Mouse (Mus musculus) neural tube, embryonic 14.5 days (tissue): ENCODE results near the gene Inka1. TPM values are rescaled to one million over a fixed set of nuclear protein-coding genes. Genes with fewer than 3 reads are reported as not detected.
A peak's percentile ranks its signal among the peaks of the same experiment; 100 is the strongest.

Source experiments
- ATAC-seq: fragments of 200-750 bp; cut with Nextera tagmentation; 2 replicates; pipeline ENCODE4 v1.8.0; 2017; ENCODE audit warnings: low read depth, mild to moderate bottlenecking, moderate TSS enrichment, moderate library complexity
- H3K27ac ChIP-seq: fragments of 300-500 bp; sonication (generic); 2 replicates; pipeline ENCODE4 v1.5.1; 2014; ENCODE audit warnings: low read depth, mild to moderate bottlenecking, control low read depth, low read length, moderate library complexity, mixed read lengths
- H3K27me3 ChIP-seq: fragments of 300-500 bp; sonication (generic); 2 replicates; pipeline ENCODE4 v1.6.1; 2014; ENCODE audit warnings: low read length; ENCODE audit not compliant: control insufficient read depth, insufficient read depth
- H3K36me3 ChIP-seq: fragments of 300-500 bp; sonication (generic); 2 replicates; pipeline ENCODE4 v1.6.1; 2014; ENCODE audit warnings: low read length, mixed read lengths; ENCODE audit not compliant: control insufficient read depth, insufficient read depth
- H3K4me1 ChIP-seq: fragments of 300-500 bp; sonication (generic); 2 replicates; pipeline ENCODE4 v1.6.1; 2014; ENCODE audit warnings: low read length; ENCODE audit not compliant: control insufficient read depth, insufficient read depth
- H3K4me2 ChIP-seq: fragments of 300-500 bp; sonication (generic); 2 replicates; pipeline ENCODE4 v1.6.1; 2014; ENCODE audit warnings: mild to moderate bottlenecking, low read depth, low read length, control low read depth
- H3K4me3 ChIP-seq: fragments of 300-500 bp; sonication (generic); 2 replicates; pipeline ENCODE4 v1.5.1; 2014; ENCODE audit warnings: low read depth, low read length, control low read depth, mixed read lengths
- H3K9ac ChIP-seq: fragments of 300-500 bp; sonication (generic); replicated peaks from 2 replicates; pipeline ENCODE4 v1.6.1; 2014; ENCODE audit warnings: low read depth, mild to moderate bottlenecking, control low read depth, low read length, mixed read lengths
- H3K9me3 ChIP-seq: fragments of 300-500 bp; sonication (generic); 2 replicates; pipeline ENCODE4 v1.6.1; 2016; ENCODE audit warnings: low read length; ENCODE audit not compliant: control insufficient read depth
- WGBS: fragments of 180-500 bp; shearing (Covaris S2); extraction: QIAGEN DNeasy Blood & Tissue Kit; methylation state at CpG from one replicate; pipeline ENCODE4 v1.1.7; 2014; 5-methylcytosine and 5-hydroxymethylcytosine counted together
- polyA plus RNA-seq: library from polyadenylated mRNA; unstranded; fragments of >200 nt; fragmentation: Nextera tagmentation; extraction: Ambion mirVana; gene quantifications from 2 replicates; pipeline ENCODE4 v1.2.1, GENCODE M21; 2014

The Inka1 gene
- polyA plus RNA-seq, 1 experiment from 2014 or later: 10.4 TPM

DNA sequence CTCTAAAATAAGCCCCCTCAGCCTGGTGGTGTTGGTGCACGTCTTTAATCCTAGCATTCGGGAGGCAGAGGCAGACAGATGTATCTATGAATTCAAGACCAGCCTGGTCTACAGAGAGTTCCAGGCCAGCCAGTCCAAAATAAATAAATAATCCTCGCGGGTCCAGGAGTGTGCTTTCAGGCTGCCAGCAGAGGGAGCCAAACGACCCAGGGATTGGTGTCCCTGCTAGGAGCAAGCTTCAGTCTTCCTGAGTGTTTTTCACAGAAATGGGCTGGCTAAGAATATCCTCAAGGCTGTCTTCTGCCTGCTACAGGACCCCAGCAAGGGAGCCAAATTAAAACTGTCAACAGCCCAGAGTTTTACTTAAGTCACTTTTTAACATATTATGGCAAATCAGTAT is 22.0 kb downstream of the Inka1 start:
- ATAC-seq: peak; percentile 54; the same call in 1 of the 2 replicates
- Histone ChIP-seq H3K9ac (no peak overlapping the region), H3K4me1 (peaks cover 4% of the 10 kb centered on the region; the same call in 1 of the 2 replicates), H3K4me2 (no peak overlapping the region), H3K4me3 (no peak overlapping the region), H3K27ac (no peak overlapping the region), H3K36me3 (no peaks in the 10 kb centered on the region), H3K9me3 (no peaks in the 10 kb centered on the region), H3K27me3 (no peaks in the 10 kb centered on the region)
- 34% methylated on average over 5 of the region's 5 CpGs for WGBS

DNA sequence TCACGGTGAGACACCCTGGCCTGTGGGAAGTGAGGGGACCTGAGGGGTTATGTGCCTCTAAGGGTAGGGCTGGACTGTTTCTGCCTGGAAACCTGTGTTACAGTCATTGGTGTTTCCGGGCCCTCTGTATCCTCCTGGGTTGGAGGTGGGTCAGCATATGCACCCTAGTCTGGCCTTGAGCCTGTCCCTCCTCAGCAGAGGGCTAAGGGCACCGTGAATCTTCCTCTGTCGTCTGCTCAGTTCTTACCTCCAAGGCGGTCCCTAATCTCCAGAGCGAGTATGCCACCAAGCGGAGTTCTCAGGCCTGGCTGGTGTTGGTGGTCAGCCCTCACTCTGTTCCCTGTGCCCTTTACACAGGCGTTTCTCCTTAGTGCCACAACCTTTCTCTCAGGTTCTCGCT is 22.8 kb downstream of the Inka1 start:
- no peak for ATAC-seq
- no peak overlapping the region for H3K9ac ChIP-seq

DNA sequence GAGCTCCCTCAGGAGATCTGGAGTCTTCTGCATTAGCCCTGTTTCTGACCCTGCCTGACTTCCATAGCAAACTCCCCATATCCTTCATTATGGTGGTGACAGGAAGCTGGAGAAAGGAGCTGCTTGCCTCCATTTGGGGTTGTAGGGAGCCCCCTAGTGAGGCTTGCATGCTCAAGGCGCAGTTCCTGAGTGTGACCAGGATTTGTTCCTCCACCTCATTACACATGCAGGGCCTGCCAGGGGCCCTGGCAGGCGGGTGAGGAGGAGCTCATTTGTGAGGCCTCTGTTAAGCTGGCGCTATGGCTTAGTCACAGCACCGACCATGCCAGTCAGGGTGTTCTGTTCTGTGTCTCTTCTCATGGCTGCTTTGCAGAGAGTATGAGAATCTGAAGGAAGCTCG is 23.8 kb downstream of the Inka1 start:
- H3K27me3 ChIP-seq: no peaks in the 10 kb centered on the region
- H3K4me3 ChIP-seq: no peak overlapping the region
- no peak overlapping the region for H3K4me2 ChIP-seq
- ATAC-seq: no peak
- peak overlapping the region; percentile 45; the same call in 1 of the 2 replicates for H3K27ac ChIP-seq
- no peaks in the 10 kb centered on the region for H3K36me3 ChIP-seq
- peaks cover 4% of the 10 kb centered on the region; the same call in 1 of the 2 replicates for H3K4me1 ChIP-seq
- H3K9ac ChIP-seq: no peak overlapping the region
- WGBS: 59% methylated on average over 5 of the region's 5 CpGs
- H3K9me3 ChIP-seq: no peaks in the 10 kb centered on the region

More for the DNA sequence above, 22.8 kb downstream of the Inka1 start:
- WGBS: 94% methylated on average over 9 of the region's 9 CpGs
- Histone ChIP-seq H3K4me1 (peaks cover 4% of the 10 kb centered on the region; the same call in 1 of the 2 replicates), H3K4me2 (no peak overlapping the region), H3K27ac (no peak overlapping the region), H3K9me3 (no peaks in the 10 kb centered on the region), H3K4me3 (no peak overlapping the region), H3K36me3 (no peaks in the 10 kb centered on the region), H3K27me3 (no peaks in the 10 kb centered on the region)

DNA sequence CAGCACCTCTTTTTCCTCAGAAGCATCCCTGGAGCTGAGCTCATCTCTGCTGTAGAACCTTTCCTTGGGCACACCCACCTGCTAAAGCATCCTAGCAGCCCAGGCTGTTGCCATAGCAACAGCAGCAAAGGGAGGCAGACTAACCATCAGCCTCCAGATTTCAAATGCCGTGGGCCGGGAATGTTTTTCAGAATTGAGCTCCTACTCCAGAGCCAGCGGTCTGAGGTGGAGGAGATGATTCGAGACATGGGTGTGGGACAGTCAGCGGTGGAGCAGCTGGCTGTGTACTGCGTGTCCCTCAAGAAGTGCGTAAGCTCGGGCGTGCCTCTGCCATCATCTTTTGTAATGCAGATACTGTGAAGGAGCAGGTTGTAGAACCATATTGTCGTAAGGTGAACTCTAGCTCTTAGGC is 24.3 kb downstream of the Inka1 start:
- peak; percentile 56; the same call in 1 of the 2 replicates for ATAC-seq
- H3K9ac ChIP-seq: no peak overlapping the region
- peak overlapping the region; percentile 45; the same call in 1 of the 2 replicates for H3K27ac ChIP-seq
- no peak overlapping the region for H3K4me3 ChIP-seq
- H3K4me1 ChIP-seq: peaks cover 4% of the 10 kb centered on the region; the same call in 1 of the 2 replicates
- WGBS: 70% methylated on average over 10 of the region's 10 CpGs
- H3K27me3 ChIP-seq: no peaks in the 10 kb centered on the region
- H3K4me2 ChIP-seq: no peak overlapping the region
- H3K36me3 ChIP-seq: no peaks in the 10 kb centered on the region
- no peaks in the 10 kb centered on the region for H3K9me3 ChIP-seq

DNA sequence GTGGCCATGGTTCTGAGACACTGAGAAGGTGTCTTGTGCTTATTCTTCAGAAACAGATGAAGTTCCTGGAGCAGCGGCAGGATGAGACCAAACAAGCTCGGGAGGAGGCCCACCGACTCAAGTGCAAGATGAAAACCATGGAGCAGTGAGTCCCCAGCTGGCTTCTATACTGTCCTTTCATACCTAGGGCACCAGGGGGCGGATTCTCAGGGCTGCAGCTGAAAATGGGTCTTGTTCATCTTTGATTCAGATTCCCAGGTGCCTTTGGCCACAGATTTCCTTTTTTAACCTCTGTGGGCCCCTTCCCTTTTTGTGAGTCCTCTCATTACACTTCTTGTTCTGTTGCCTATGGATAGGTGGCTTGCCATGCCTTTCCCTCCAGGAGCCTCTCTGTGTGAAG is 24.8 kb downstream of the Inka1 start:
- Histone ChIP-seq H3K9ac (no peak overlapping the region), H3K36me3 (no peaks in the 10 kb centered on the region), H3K27me3 (no peaks in the 10 kb centered on the region), H3K9me3 (no peaks in the 10 kb centered on the region), H3K4me3 (no peak overlapping the region), H3K4me2 (no peak overlapping the region), H3K27ac (peak overlapping the region; percentile 45; the same call in 1 of the 2 replicates), H3K4me1 (peaks cover 4% of the 10 kb centered on the region; the same call in 1 of the 2 replicates)
- ATAC-seq: no peak
- 82% methylated on average over 4 of the region's 4 CpGs for WGBS

DNA sequence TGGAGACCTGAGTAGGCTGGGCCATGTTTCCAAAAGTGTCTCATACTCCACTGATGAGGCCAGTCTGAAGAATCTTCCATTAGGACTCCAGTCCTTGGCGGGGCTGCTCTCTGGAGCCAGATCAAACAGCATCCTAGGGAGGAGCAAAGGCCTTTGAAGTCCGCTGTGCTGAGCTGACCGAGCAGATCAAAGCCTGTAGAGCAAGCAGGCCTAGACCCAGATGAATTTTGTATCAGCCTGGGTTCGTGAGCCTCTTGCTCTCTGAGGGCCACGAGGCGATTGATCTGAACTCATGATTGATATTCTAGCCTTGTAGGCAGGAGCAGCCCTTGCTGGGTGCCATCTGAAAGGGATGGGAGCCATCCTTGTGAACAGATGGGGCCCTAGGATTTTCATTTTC is 25.8 kb downstream of the Inka1 start:
- no peaks in the 10 kb centered on the region for H3K36me3 ChIP-seq
- 62% methylated on average over 6 of the region's 6 CpGs for WGBS
- H3K9me3 ChIP-seq: no peaks in the 10 kb centered on the region
- H3K4me2 ChIP-seq: no peak overlapping the region
- H3K27ac ChIP-seq: no peak overlapping the region
- H3K4me1 ChIP-seq: peaks cover 4% of the 10 kb centered on the region; the same call in 1 of the 2 replicates
- no peaks in the 10 kb centered on the region for H3K27me3 ChIP-seq
- H3K4me3 ChIP-seq: no peak overlapping the region
- ATAC-seq: no peak
- no peak overlapping the region for H3K9ac ChIP-seq

DNA sequence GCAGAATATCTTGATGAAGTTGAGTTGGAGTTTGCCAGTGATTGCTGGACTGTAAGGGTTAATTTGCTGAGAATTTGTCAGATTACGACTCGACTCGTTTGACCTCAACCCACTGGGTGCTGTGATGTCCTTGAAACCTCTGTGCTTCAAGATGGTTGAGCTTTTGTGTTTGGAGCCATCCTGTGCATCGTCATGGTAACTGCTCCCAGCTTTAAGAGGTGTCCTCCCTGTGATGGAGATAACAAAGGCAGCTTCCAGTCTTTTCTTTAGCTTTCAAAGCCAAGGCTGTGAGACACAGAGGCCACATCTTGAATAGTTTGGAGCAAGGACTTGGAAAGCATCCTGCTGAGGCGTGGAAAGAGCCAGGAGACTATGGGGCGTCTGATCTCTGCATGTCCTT is 28.5 kb downstream of the Inka1 start:
- H3K9me3 ChIP-seq: no peaks in the 10 kb centered on the region
- H3K4me3 ChIP-seq: no peak overlapping the region
- no peaks in the 10 kb centered on the region for H3K27me3 ChIP-seq
- H3K4me1 ChIP-seq: peaks cover 4% of the 10 kb centered on the region; the same call in 1 of the 2 replicates
- no peaks in the 10 kb centered on the region for H3K36me3 ChIP-seq
- ATAC-seq: no peak
- H3K9ac ChIP-seq: no peak overlapping the region
- WGBS: 19% methylated on average over 6 of the region's 6 CpGs
- H3K27ac ChIP-seq: no peak overlapping the region
- H3K4me2 ChIP-seq: no peak overlapping the region

DNA sequence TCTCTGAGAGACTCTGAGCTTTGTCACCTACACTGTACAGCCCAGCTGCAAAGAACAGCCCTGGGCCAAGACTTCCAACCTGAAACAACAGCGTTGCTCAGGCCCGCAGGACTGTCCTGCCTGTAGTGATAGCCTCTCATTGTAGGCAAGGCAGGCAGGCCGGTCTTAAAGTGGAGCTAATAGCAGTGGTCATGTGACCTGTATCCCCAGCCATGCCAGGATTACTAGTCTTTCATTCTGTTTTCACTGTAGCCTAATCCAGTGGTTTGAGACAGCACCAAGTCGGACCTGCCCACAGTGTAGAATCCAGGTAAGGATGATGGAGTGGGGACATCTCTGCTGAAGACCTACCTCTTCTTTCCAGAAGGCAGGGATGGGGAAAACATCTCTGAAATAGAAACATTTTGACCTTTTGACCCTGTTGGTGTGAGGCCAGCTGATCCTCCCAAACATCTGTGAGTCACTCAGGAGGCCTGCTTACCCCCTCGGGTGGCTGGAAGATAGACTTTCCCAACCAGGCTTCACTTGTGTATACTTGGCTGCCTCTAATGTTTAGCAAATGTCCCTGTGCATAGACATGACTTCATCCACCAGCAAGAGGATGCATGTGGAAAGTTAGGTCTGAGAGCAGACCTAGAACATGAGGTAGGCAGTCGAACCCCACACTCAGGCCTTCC is 29.9 kb downstream of the Inka1 start:
- 78% methylated on average over 6 of the region's 6 CpGs for WGBS
- no peak for ATAC-seq
- Histone ChIP-seq H3K4me1 (0 out of 2 replicates have a peak, but pooled peaks cover 4% of the 10 kb centered on the region), H3K27ac (no peak overlapping the region), H3K9ac (no peak overlapping the region), H3K4me2 (no peak overlapping the region), H3K36me3 (no peaks in the 10 kb centered on the region), H3K9me3 (no peaks in the 10 kb centered on the region), H3K27me3 (no peaks in the 10 kb centered on the region), H3K4me3 (no peak overlapping the region)
